Mouse (Mus musculus): ENCODE measurements around the gene Abcf2.

The Abcf2 gene

GRCm38 (mm10) chr5:24601911-24602750, 24.9 kb upstream of the Abcf2 start:
- no peak for DNase-seq

GRCm38 (mm10) chr5:24601071-24601835, 24.0 kb upstream of the Abcf2 start:
- DNase-seq: no peak

- DNase-seq: no peak
Measured at GRCm38 (mm10) chr5:24600236-24600635, 23.0 kb upstream of the Abcf2 start.

GRCm38 (mm10) chr5:24599137-24599536, 21.9 kb upstream of the Abcf2 start:
- DNase-seq: no peak

GRCm38 (mm10) chr5:24598570-24599006, 21.3 kb upstream of the Abcf2 start:
- peak; percentile 56 for DNase-seq

GRCm38 (mm10) chr5:24597901-24598569, 20.8 kb upstream of the Abcf2 start:
- peak; percentile 43 for DNase-seq

GRCm38 (mm10) chr5:24597221-24597728, 20.0 kb upstream of the Abcf2 start:
- peak; percentile 78 for DNase-seq

- DNase-seq: no peak
Measured at GRCm38 (mm10) chr5:24596519-24597171, 19.4 kb upstream of the Abcf2 start.

- DNase-seq: no peak
Measured at GRCm38 (mm10) chr5:24595786-24596380, 18.6 kb upstream of the Abcf2 start.

- DNase-seq: no peak
Measured at GRCm38 (mm10) chr5:24595261-24595660, 18.0 kb upstream of the Abcf2 start.

- DNase-seq: no peak
Measured at GRCm38 (mm10) chr5:24594346-24594745, 17.1 kb upstream of the Abcf2 start.

- DNase-seq: no peak
Measured at GRCm38 (mm10) chr5:24593928-24594327, 16.7 kb upstream of the Abcf2 start.

GRCm38 (mm10) chr5:24593230-24593629, 16.0 kb upstream of the Abcf2 start:
- no peak for DNase-seq

- DNase-seq: no peak
Measured at GRCm38 (mm10) chr5:24592471-24593160, 15.3 kb upstream of the Abcf2 start.

- DNase-seq: no peak
Measured at GRCm38 (mm10) chr5:24591796-24592470, 14.7 kb upstream of the Abcf2 start.

GRCm38 (mm10) chr5:24591268-24591721, 14.0 kb upstream of the Abcf2 start:
- no peak for DNase-seq

GRCm38 (mm10) chr5:24589511-24590500, 12.5 kb upstream of the Abcf2 start:
- no peak for DNase-seq

- no peak for DNase-seq
Measured at GRCm38 (mm10) chr5:24587200-24587577, 9.9 kb upstream of the Abcf2 start.

- peak; percentile 62 for DNase-seq
Measured at GRCm38 (mm10) chr5:24586547-24587199, 9.4 kb upstream of the Abcf2 start, which contains the start of gene Chpf2. TSS of gene Chpf2 (plus strand) at chr5:24586741.
